Mouse (Mus musculus) C2C12 (cell line): Measurements from ENCODE around the gene Pam.

ENCODE experiments used
- CTCF ChIP-seq: IDR thresholded peaks from one replicate; pipeline ENCODE4 v1.5.1; 2011; ENCODE audit not compliant: control insufficient read depth, insufficient read depth, insufficient read length
- USF1 ChIP-seq: IDR thresholded peaks from one replicate; pipeline ENCODE4 v1.6.1; 2011; ENCODE audit warnings: low read depth, mild to moderate bottlenecking, control low read depth, moderate library complexity

GRCm38 (mm10) chr1:97934940-97935339 is 160.5 kb downstream of the Pam start:
- TF ChIP-seq CTCF (no peak), USF1 (no peak)
